Mouse (Mus musculus): Measurements from ENCODE around the gene Fam122a.
A peak's percentile ranks its signal among the peaks of the same experiment; 100 is the strongest.

Gene Fam122a

DNA sequence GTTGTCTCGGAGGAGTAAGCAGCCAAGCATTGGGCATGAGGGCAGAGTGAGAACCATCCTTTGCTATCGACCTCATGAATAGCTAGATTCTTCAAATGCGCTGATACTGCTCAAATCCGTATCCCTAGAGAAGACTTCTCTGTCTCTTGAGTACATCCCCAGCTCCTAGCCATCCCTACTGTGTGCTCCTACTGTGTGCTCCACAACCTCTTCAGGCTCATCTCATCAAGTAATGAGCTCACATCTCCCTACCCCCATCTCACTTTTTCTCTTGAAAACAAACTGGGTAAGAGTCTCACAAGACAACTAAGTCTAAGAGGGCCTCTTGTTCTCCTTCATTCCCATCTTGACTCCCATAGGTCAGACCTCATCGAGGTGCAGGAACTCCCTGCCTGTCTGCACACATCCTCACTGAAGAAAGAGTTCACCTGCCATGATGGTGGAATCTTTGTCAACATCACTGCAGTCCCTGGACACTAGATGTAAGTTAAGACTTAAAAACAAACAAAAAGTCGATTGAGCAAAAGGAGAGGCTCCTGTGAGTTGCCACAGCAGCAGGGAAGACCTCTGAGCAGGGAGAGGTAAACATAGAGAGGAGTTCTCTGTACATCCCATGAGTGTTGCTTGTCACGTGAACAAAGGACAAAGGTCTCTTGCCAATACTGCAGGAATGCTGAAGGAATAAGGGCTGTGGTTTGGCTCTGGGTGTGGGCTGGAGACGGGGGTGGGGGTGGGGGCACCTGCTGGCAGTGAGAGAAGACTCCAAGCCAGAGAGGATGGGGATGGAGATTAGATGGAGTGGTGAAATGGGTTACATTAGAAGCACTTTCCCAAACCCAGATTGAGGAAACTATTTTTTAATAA is 9.5 kb upstream of the Fam122a start:
- DNase-seq, result no peak

- no peak for DNase-seq
Observed at GRCm38 (mm10) chr19:24484612-24485194, 7.5 kb upstream of the Fam122a start.

- DNase-seq, result no peak
Observed at GRCm38 (mm10) chr19:24480916-24481315, 3.8 kb upstream of the Fam122a start.

- peak; percentile 37 to 52 for DNase-seq
Observed at GRCm38 (mm10) chr19:24476461-24476860, 695 bp downstream of the Fam122a start.

- no peak for DNase-seq
Observed at GRCm38 (mm10) chr19:24475281-24475680, 1.9 kb downstream of the Fam122a start.

DNA sequence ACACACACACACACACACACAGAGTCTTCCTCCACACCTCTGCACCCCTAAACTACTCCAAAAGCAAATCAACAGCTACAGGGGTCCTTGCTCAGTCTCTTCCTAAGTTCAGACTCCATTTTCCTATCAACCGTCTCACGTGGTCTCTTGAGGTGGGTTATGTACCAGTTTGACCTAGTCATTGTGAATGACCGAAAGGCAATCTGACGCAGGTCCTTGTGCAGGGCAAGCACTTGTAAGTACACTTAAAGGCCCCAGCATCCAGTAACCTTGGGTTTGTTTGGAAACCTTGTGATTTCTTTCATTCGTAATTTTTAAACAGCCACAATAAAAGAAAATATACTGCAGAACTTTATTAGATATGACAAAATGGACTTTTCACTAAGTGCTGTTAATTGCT is 4.6 kb downstream of the Fam122a start:
- no peak for DNase-seq

DNA sequence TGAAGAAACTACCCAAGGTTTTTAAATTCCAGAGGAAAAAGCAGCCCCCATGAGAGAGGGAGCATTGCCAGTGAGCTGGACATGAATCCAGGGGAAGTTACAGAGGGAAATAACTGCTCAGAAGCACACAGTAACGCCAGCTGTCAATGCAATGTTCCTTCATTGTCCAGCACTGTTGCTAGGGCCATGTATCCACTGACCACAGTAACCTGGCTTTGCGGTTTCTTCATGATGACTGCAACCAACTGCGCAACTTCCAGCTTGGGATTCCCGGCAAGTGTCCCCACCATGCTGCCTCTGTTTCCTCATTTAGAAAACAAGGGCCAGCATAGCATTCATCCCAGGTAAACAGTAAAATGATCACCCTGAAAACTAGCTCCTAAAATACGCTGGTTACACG is 5.6 kb downstream of the Fam122a start:
- no peak for DNase-seq

DNA sequence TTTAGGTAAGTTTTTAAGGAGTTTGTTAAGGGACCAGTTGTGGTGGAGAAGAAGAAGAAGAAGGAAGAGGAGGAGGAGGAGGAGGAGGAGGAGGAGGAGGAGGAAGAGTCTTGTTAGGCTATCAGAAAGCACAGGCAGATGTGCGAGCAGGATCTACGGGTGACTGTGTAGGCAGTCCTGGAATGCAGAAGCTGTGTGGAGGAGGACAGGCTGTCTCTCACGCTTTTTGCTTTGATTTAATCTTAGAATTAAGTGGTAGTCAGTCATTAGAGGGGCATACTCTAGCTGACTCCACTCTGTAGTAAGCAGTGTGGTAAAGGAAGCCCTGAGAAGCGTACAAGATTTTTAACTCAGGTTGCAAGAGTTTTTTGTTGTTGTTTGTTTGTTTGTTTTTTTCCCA is 7.9 kb downstream of the Fam122a start:
- DNase-seq, result no peak

DNA sequence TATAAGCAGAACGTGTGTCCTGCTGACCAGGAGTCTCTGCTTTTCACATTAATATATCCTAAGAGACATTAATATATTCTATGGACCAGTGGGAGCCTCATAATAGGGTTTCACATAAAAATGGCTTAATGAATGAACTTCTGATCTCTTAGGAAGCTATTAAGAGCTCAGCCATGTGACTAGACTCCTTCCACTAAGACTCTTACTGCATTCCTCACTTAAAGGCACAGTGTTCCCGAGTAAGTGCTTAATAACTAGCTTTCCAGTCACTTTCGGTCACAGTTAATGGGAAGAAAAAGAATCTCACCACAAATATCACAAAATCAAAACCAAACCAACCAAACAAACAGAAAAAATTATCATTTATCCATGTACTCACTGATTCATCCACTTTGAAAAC is 8.5 kb downstream of the Fam122a start:
- no peak for DNase-seq

DNA sequence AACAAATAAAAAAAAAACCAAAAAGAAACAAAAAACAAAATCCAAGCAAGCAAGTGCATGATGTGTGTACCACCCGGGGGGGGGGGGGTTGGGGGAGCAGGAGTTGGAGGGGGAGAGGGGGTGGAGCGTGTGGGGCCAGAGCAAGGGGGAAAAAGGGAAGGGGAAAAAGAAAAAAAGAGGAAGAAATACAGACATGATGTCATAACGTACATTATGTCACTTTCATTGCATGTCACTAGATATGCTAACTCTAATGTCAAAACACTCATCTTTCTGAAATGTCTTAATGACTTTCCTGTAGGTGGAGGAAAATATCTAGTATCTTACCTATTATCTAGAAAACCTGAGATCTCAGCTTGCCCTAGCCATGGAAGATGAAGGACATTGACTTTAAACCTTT is 14.1 kb downstream of the Fam122a start:
- DNase-seq, result no peak

GRCm38 (mm10) chr19:24456591-24457231 is 20.4 kb downstream of the Fam122a start:
- no peak for DNase-seq

DNA sequence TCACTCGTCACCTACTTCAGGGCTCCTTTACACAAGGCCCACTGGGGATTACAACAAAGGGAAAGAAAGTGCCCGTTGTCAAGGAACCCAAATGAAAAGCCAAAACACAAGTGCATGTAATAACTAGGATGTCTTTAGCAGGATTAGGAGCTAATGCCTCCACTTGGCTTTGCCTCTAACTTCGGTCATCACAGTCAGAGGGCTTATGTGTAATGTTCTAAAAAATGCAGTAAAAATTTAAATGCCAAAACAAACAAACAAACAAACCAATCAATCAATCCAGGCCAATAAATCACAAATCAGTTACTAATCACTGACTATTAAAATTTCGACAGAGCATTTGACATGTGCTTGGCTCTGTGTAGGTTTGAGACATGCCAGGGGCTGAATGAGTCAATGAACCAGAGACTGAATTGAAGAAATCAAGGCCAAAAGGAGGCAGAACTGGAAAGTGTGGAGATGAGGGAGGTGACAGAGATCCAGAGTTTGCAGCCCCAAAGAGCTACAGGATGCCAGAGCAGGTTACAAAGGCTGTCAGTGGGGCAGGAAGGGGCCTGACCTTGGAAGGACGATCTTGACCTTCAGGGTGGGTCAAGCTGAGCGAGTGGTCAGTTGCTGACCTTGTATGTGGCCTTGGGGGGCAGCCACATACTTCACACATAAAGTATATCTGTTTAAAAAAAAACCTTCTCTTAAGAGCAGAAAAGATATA is 21.8 kb downstream of the Fam122a start:
- DNase-seq, result no peak

- DNase-seq, result no peak
Observed at GRCm38 (mm10) chr19:24454451-24454850, 22.7 kb downstream of the Fam122a start.

DNA sequence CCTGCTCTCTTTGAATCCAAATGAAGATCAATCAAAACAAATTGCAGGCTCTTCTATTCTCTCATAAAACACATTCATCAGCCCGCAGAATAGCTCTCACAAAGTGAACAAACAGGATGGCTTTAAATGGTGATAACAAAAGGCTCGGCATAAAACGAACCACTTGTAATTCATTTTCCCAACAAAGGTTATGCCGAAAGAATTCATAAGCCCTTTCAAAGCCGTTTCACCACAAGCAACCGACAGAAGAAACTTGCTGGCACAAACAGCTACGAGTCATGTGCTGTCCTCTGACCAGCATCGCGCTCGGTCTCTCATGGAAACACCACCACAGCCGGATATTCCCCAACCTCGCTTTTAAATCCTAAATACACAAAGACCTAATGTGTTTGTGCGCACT is 23.8 kb downstream of the Fam122a start:
- no peak for DNase-seq

DNA sequence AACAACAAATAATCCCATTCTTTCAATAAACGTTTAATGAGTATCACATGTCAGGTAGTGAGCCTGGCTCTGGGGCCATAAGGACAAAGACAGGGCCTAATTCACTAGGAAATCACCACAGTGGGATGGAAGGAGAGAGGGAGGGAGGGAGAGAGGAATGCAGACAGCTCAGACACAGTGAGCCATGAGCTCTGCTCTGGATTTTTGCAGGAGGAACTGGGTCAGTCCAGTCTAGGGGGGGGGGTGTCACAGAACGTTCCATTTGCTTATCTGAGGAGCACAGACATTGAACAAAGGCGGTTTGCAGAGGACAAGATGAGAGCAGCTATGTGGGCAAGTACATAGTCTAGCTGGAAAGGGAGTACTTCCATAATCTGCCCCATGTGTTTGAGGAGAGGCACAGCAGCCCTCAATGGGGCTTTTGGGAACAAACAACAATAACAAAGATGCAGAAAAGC is 24.7 kb downstream of the Fam122a start:
- DNase-seq, result no peak

DNA sequence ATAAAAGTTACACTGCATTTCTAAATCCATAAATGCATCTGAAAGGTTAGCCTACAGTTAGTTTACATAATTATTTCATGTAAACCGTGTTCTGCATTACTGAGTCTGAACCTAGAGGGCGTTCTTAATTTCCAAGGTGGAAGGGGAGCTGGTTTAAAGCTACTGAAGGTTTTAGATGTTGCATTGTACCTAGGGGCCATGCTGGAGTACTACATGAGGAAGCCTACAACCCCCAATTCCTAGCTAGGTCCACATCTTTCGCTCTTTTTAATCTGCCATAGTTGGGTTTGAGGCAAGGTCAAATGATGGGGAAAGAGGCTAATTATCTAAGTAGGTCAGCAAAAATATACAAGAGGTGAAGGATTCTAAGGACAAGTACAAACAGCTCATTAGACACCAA is 25.5 kb downstream of the Fam122a start:
- no peak for DNase-seq

DNA sequence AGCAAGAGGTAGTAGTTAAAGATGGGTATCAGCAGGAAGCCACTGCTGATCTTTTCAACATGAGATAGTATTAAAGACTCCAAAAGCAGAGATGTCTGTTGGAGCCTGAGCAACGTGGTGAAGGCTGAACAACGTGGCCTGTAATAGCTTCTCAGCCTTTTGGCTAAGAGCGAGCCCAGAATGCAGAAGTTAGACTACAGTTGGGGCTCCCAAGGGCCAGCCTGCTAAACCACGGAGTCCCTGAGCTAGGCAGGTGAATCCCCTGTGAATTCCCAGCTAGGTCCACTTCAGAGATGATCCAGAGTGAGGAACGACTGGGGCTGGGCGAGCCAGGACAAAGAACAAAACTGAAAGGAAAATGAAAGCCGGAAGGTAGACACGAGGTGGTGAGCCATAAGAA is 26.4 kb downstream of the Fam122a start:
- no peak for DNase-seq

DNA sequence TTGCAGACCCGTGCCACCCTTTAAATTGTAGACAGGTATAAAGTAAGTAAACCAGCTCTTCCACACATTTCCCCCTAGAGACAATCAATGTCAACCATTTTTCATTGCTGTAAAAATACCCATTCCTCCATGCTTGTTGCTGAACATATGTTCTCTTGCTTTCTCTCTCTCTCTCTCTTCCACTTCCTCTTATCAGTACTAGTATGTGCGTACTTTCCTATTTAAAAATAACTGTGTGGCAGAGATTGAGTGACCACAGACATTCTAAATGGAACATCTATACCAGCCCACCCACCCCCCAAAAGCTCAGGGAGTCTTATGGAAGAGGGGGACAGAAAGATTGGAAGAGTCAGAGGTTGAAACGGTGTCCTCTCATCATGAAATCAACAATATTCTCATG is 32.8 kb downstream of the Fam122a start:
- no peak for DNase-seq

DNA sequence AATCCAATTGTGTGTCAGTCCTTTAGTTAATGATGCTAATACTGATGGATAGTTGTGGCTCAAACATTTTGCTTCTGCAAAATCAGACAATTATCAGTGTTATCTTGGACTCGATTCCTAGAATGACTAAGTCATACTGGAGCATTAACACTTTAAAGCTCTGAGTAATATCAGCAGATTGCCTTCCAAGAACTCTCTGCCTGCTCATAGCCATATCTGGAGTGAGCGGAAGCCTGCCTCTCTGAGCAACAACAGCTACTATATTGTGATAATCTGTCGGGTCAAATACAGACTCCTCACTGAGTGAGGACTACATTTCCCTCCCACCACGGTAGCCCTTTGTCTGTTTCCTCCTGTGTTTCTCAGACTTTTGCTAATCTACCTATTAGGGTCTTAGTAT is 37.4 kb downstream of the Fam122a start:
- DNase-seq, result no peak

DNA sequence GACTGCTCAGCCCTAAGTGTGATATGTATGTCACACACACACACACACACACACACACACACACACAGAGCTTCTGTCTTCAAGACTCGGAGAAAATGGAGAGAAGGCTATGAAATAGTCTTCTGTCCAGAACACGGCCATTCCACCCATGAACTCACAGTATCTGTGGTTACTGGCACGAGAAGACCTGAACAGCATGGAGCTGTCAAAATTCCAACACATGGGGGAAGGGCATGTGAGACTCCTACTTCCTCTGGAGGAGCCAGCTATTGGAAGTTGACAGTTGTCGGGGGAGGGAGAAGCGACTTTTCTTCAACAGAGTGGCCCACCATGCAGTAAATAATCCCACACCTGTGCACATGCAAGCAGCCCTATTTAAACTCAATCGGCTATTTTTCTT is 42.9 kb downstream of the Fam122a start:
- no peak for DNase-seq

DNA sequence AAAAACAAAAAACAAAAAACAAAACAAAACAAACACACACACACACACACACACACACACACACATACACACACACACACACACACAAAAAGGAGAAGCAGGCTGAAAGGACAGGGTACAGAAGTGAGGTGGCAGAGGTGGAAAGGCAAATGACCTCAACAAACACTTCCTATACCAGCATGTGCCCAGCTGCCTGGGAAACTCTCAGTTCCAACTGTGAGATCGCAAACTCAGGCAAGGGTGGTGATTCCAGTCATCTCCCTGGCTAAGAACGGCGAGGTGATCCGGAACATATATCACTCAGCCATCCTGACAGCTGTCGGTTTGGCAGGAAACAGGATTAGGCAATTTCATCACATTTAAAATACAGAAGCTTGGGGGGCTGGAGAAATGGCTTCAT is 44.7 kb downstream of the Fam122a start:
- DNase-seq, result no peak

GRCm38 (mm10) chr19:24431381-24431780 is 45.8 kb downstream of the Fam122a start:
- DNase-seq, result no peak

DNA sequence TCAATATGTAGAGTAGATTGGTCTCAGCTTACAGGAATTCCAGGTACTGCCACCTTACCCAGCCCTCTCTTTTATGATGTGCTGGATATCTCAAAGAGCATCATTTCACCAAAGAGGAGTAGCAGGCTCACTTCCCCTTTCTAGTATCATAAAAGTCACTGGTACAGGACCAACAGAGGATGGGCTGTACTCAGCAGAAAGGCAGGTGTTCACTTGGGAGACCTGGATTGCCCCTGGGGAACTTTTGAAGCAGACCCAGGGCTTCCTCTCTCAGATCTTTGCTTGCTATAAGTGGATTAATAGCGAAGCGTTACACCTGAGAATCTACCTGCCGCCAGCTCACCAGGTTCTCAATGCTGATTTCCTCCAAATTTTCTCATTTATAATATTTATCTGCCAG is 49.1 kb downstream of the Fam122a start:
- no peak for DNase-seq

Measured in thymus, postnatal 36 days (tissue).